Mouse (Mus musculus) liver, embryonic 13.5 days (tissue): ENCODE results near the gene Supt6. TPM values are rescaled to one million over a fixed set of nuclear protein-coding genes. Genes with fewer than 3 reads are reported as not detected.

ENCODE experiments used
- ATAC-seq: fragments of 200-750 bp; cut with Nextera tagmentation; 2 replicates; pipeline ENCODE4 v1.8.0; 2017; ENCODE audit warnings: low read depth, mild to moderate bottlenecking, moderate number of reproducible peaks, moderate library complexity
- DNase-seq: peaks from one replicate; pipeline ENCODE4 v3.0.0; 2022
- H3K27ac ChIP-seq: fragments of 300-500 bp; sonication (generic); 2 replicates; pipeline ENCODE4 v1.5.1; 2015; ENCODE audit warnings: moderate library complexity, mild to moderate bottlenecking, inconsistent platforms
- H3K27me3 ChIP-seq: fragments of 300-500 bp; sonication (generic); 2 replicates; pipeline ENCODE4 v1.6.1; 2015; ENCODE audit warnings: mild to moderate bottlenecking, inconsistent platforms
- H3K36me3 ChIP-seq: fragments of 300-500 bp; sonication (generic); 2 replicates; pipeline ENCODE4 v1.6.1; 2015; ENCODE audit warnings: mild to moderate bottlenecking, inconsistent platforms
- H3K4me1 ChIP-seq: fragments of 300-500 bp; sonication (generic); replicated peaks from 2 replicates; pipeline ENCODE4 v1.6.1; 2015; ENCODE audit warnings: inconsistent platforms
- H3K4me2 ChIP-seq: fragments of 300-500 bp; sonication (generic); 2 replicates; pipeline ENCODE4 v1.6.1; 2015; ENCODE audit warnings: inconsistent platforms, mild to moderate bottlenecking, moderate library complexity
- H3K4me3 ChIP-seq: fragments of 300-500 bp; sonication (generic); replicated peaks from 2 replicates; pipeline ENCODE4 v1.5.1; 2015; ENCODE audit warnings: mild to moderate bottlenecking, inconsistent platforms
- H3K9ac ChIP-seq: fragments of 300-500 bp; sonication (generic); 2 replicates; pipeline ENCODE4 v1.6.1; 2015; ENCODE audit warnings: mild to moderate bottlenecking, inconsistent platforms
- H3K9me3 ChIP-seq: fragments of 300-500 bp; sonication (generic); replicated peaks from 2 replicates; pipeline ENCODE4 v1.6.1; 2016; ENCODE audit warnings: inconsistent platforms
- WGBS: fragments of 180-500 bp; shearing (Covaris S2); methylation state at CpG from one replicate; pipeline ENCODE4 v1.1.7; 2015; ENCODE audit not compliant: insufficient replicate concordance; 5-methylcytosine and 5-hydroxymethylcytosine counted together
- polyA plus RNA-seq: library from polyadenylated mRNA; unstranded; fragments of >200 nt; fragmentation: Nextera tagmentation; extraction: Ambion mirVana; gene quantifications from 2 replicates; pipeline ENCODE4 v1.2.1, GENCODE M21; 2015

Gene Supt6
- polyA plus RNA-seq, 1 experiment from 2014 or later: 9.8 TPM

DNA sequence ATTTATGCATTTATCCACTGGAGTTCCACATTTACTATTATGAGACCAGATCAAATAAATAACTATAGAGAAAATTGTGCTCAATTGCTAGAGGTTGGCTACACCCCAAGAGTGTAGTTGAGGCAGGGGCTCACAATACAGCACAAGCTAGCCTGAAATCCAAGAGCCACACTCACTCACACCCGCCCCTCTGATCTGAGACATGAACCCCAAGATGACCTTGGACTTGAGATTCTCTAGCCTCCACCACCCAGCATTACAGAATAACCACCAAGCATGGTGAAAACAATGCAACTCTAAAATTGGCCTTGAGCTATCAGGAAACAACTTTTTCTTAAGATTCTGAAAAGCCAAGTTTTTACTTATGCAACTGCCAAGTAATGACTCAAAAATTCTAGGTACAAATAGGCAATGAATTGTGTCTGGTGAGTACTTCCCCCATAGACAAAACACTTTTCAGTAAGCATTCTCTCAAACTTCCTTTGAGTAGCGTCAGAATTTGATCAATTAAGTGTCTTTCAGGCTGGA, 63.9 kb downstream of the Supt6 start:
- peak overlapping the region; percentile 100 for H3K27ac ChIP-seq

GRCm38 (mm10) chr11:78180081-78180761, 65.6 kb downstream of the Supt6 start:
- Histone ChIP-seq H3K4me1 (peaks cover 56% of the 10 kb centered on the region), H3K9ac (peak overlapping the region; percentile 99), H3K4me3 (peak overlapping the region; percentile 94), H3K9me3 (no peaks in the 10 kb centered on the region), H3K27me3 (no peaks in the 10 kb centered on the region), H3K4me2 (peak overlapping the region; percentile 81), H3K27ac (peak overlapping the region; percentile 100), H3K36me3 (peaks cover 38% of the 10 kb centered on the region)
- WGBS: 28% methylated on average over 6 of the region's 6 CpGs
- DNase-seq: no peak
- ATAC-seq: no peak

More for the DNA sequence above, 63.9 kb downstream of the Supt6 start:
- H3K27me3 ChIP-seq: peaks cover 12% of the 10 kb centered on the region
- 28% methylated on average over 2 of the region's 2 CpGs for WGBS
- peak overlapping the region; percentile 81 for H3K4me2 ChIP-seq
- DNase-seq (no peak), ATAC-seq (no peak)
- H3K9ac ChIP-seq: peak overlapping the region; percentile 99
- H3K9me3 ChIP-seq: no peaks in the 10 kb centered on the region
- H3K4me1 ChIP-seq: peaks cover 47% of the 10 kb centered on the region
- peak overlapping the region; percentile 94 for H3K4me3 ChIP-seq
- H3K36me3 ChIP-seq: peaks cover 38% of the 10 kb centered on the region

DNA sequence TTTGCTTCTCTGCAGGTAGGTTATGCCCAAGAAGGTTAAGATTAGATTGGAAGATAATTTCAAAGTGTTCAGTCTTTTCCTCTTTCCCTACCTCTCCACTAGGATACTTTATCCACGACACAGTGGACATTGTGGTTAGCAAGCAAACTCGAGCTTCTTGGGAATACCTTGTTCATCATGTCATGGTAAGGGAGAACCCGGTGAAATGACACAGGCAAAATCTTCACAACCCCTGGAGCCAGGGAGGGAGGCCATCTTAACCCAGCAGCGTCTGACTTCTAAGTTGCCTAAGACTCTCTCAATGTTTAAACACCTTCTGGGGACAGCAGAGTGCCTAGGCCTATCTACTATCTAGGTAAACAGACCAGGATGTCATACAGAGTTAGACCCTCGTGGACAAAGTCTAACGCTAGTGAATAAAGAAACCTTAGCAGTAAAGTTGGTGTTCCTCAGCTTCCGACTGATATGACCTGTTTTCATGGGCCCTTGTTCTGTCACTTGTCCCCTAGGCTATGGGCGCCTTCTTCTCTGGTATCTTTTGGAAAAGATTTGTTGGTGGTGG, 66.3 kb downstream of the Supt6 start:
- Histone ChIP-seq H3K36me3 (peaks cover 38% of the 10 kb centered on the region), H3K9ac (peak overlapping the region; percentile 99), H3K27ac (peak overlapping the region; percentile 100), H3K4me2 (peak overlapping the region; percentile 81), H3K4me1 (peaks cover 63% of the 10 kb centered on the region), H3K27me3 (no peaks in the 10 kb centered on the region), H3K9me3 (no peaks in the 10 kb centered on the region), H3K4me3 (peak overlapping the region; percentile 94)
- 10% methylated on average over 8 of the region's 8 CpGs for WGBS
- DNase-seq (no peak), ATAC-seq (no peak)

GRCm38 (mm10) chr11:78178859-78179437, 66.8 kb downstream of the Supt6 start:
- H3K27ac ChIP-seq: peak overlapping the region; percentile 100
- WGBS: under 1% methylated on average over 29 of the region's 29 CpGs
- H3K9me3 ChIP-seq: no peaks in the 10 kb centered on the region
- H3K27me3 ChIP-seq: no peaks in the 10 kb centered on the region
- no peak for DNase-seq
- peak overlapping the region; percentile 99 for H3K9ac ChIP-seq
- H3K4me3 ChIP-seq: peak overlapping the region; percentile 94
- H3K36me3 ChIP-seq: peaks cover 38% of the 10 kb centered on the region
- H3K4me1 ChIP-seq: peaks cover 63% of the 10 kb centered on the region
- peak; percentile 4 for ATAC-seq
- peak overlapping the region; percentile 81 for H3K4me2 ChIP-seq

GRCm38 (mm10) chr11:78177903-78178858, 67.6 kb downstream of the Supt6 start:
- Histone ChIP-seq H3K4me1 (peaks cover 63% of the 10 kb centered on the region), H3K4me3 (peak overlapping the region; percentile 94), H3K27ac (peak overlapping the region; percentile 100), H3K27me3 (no peaks in the 10 kb centered on the region), H3K9ac (peak overlapping the region; percentile 99), H3K36me3 (peaks cover 38% of the 10 kb centered on the region), H3K4me2 (peak overlapping the region; percentile 81), H3K9me3 (no peaks in the 10 kb centered on the region)
- ATAC-seq (peak; percentile 79), DNase-seq (peak; percentile 90)
- under 1% methylated on average over 81 of the region's 84 CpGs for WGBS

DNA sequence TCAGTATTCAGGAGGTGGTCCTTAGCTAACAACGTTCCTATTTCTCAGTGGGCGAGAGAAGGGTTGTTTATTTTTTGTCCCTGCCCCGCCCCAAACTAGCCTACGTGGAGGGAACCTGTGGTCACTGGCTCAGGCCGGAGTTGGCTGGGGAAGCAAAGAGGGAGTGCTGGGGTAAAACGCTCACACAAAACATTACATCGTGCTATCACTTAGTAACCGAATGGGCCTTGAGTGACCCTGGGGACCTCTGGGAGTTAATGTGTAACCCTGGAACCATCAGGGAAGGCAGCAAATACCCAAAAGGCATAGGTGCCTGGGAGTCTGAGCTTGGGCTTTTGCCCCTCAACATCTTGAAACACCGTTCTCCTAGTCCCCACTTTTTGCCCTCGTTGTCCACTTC, 68.3 kb downstream of the Supt6 start:
- H3K9ac ChIP-seq: peak overlapping the region; percentile 99
- H3K9me3 ChIP-seq: no peaks in the 10 kb centered on the region
- H3K4me2 ChIP-seq: peak overlapping the region; percentile 81
- H3K27ac ChIP-seq: peak overlapping the region; percentile 100
- peaks cover 69% of the 10 kb centered on the region for H3K4me1 ChIP-seq
- peaks cover 36% of the 10 kb centered on the region for H3K36me3 ChIP-seq
- WGBS: 0% methylated on average over 10 of the region's 10 CpGs
- peak overlapping the region; percentile 94 for H3K4me3 ChIP-seq
- peak; percentile 20 for ATAC-seq
- no peaks in the 10 kb centered on the region for H3K27me3 ChIP-seq
- DNase-seq: peak; percentile 71

- H3K4me1 ChIP-seq: peaks cover 69% of the 10 kb centered on the region
- H3K36me3 ChIP-seq: peaks cover 34% of the 10 kb centered on the region
- no peak for ATAC-seq
- under 1% methylated on average over 23 of the region's 23 CpGs for WGBS
- H3K4me2 ChIP-seq: peak overlapping the region; percentile 81
- peak overlapping the region; percentile 100 for H3K27ac ChIP-seq
- H3K4me3 ChIP-seq: peak overlapping the region; percentile 94
- no peaks in the 10 kb centered on the region for H3K27me3 ChIP-seq
- H3K9ac ChIP-seq: peak overlapping the region; percentile 99
- DNase-seq: no peak
- no peaks in the 10 kb centered on the region for H3K9me3 ChIP-seq
Measured at GRCm38 (mm10) chr11:78176905-78177331, 68.9 kb downstream of the Supt6 start.

DNA sequence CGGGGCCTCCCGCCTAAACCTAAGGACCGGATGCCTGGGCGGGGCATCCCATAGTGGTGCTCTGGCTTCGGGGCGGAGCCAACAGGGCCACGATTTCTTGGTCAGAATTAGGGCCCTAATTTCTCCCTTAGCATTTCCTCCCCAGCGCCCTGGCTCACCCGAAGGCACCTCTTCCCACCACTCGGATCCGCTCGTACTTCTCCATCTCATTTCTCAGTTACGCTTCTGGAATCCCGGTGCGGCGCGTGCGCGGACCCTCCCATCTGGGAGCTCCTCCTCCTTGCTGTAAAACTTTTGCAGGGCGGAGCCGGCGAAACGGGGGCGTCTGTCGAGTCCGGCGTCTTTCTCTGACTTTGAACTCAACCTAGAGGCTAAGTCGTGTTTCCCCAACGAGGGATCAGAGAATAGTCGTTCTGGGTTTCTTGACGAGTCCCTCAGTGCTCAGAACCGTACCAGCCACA, 69.4 kb downstream of the Supt6 start, which contains the start of the genes Nek8 and Tlcd1:
TSS of gene Nek8 (minus strand) at position 274 of the 461 bp plus-strand sequence.
TSS of gene Tlcd1 (plus strand) at position 310 of the 461 bp plus-strand sequence.
- WGBS: under 1% methylated on average over 32 of the region's 32 CpGs
- H3K4me1 ChIP-seq: peaks cover 68% of the 10 kb centered on the region
- H3K27ac ChIP-seq: peak within 1 kb of the TSS; percentile 100
- DNase-seq (peak; percentile 97), ATAC-seq (peak; percentile 26)
- peak within 1 kb of the TSS; percentile 94 for H3K4me3 ChIP-seq
- H3K36me3 ChIP-seq: peaks cover 31% of the 10 kb centered on the region
- peak within 1 kb of the TSS; percentile 99 for H3K9ac ChIP-seq
- no peaks in the 10 kb centered on the region for H3K27me3 ChIP-seq
- H3K4me2 ChIP-seq: peak within 1 kb of the TSS; percentile 81
- H3K9me3 ChIP-seq: no peaks in the 10 kb centered on the region

- peak overlapping the region; percentile 81 for H3K4me2 ChIP-seq
- WGBS: 5% methylated on average over 10 of the region's 10 CpGs
- peaks cover 66% of the 10 kb centered on the region for H3K4me1 ChIP-seq
- H3K27ac ChIP-seq: peak overlapping the region; percentile 100
- no peaks in the 10 kb centered on the region for H3K27me3 ChIP-seq
- H3K4me3 ChIP-seq: peak overlapping the region; percentile 94
- peak overlapping the region; percentile 99 for H3K9ac ChIP-seq
- ATAC-seq: peak; percentile 40
- H3K9me3 ChIP-seq: no peaks in the 10 kb centered on the region
- peaks cover 29% of the 10 kb centered on the region for H3K36me3 ChIP-seq
- no peak for DNase-seq
Measured at GRCm38 (mm10) chr11:78175771-78176401, 69.9 kb downstream of the Supt6 start.

GRCm38 (mm10) chr11:78174506-78174905, 71.3 kb downstream of the Supt6 start:
- no peaks in the 10 kb centered on the region for H3K27me3 ChIP-seq
- WGBS: 80% methylated on average over 3 of the region's 3 CpGs
- H3K27ac ChIP-seq: peak overlapping the region; percentile 82
- peaks cover 20% of the 10 kb centered on the region for H3K36me3 ChIP-seq
- no peak for ATAC-seq
- H3K9me3 ChIP-seq: no peaks in the 10 kb centered on the region
- H3K4me1 ChIP-seq: peaks cover 66% of the 10 kb centered on the region
- H3K4me2 ChIP-seq: no peak overlapping the region
- no peak for DNase-seq
- H3K9ac ChIP-seq: peak overlapping the region; percentile 37
- H3K4me3 ChIP-seq: no peak overlapping the region
